Mouse (Mus musculus) heart, postnatal 0 days (tissue): ENCODE data around the gene Gba2. TPM values are rescaled to one million over a fixed set of nuclear protein-coding genes. Genes with fewer than 3 reads are reported as not detected.

Experiments used
- ATAC-seq: fragments of 200-750 bp; cut with Nextera tagmentation; 2 replicates; pipeline ENCODE4 v1.8.0; 2017; ENCODE audit warnings: low read depth, moderate number of reproducible peaks, moderate library complexity; ENCODE audit not compliant: insufficient read depth
- DNase-seq: peaks from one replicate; pipeline ENCODE4 v3.0.0-alpha.2; 2016; ENCODE audit warnings: low spot score
- H3K27ac ChIP-seq: fragments of 300-500 bp; sonication (generic); 2 replicates; pipeline ENCODE4 v1.5.1; 2014; ENCODE audit warnings: low read depth, mild to moderate bottlenecking
- H3K27me3 ChIP-seq: fragments of 300-500 bp; sonication (generic); 2 replicates; pipeline ENCODE4 v1.6.1; 2014; ENCODE audit warnings: low read length, mixed read lengths; ENCODE audit not compliant: control insufficient read depth, insufficient read depth
- H3K36me3 ChIP-seq: fragments of 300-500 bp; sonication (generic); replicated peaks from 2 replicates; pipeline ENCODE4 v1.6.1; 2014; ENCODE audit warnings: low read length, mixed read lengths; ENCODE audit not compliant: control insufficient read depth, insufficient read depth
- H3K4me1 ChIP-seq: fragments of 300-500 bp; sonication (generic); 2 replicates; pipeline ENCODE4 v1.6.1; 2014; ENCODE audit warnings: antibody characterized with exemption; ENCODE audit not compliant: control insufficient read depth, insufficient read depth
- H3K4me2 ChIP-seq: fragments of 300-500 bp; sonication (generic); 2 replicates; pipeline ENCODE4 v1.6.1; 2014; ENCODE audit warnings: low read depth, mild to moderate bottlenecking, low read length, moderate library complexity
- H3K4me3 ChIP-seq: fragments of 300-500 bp; sonication (generic); 2 replicates; pipeline ENCODE4 v1.5.1; 2014; ENCODE audit warnings: low read depth, low read length
- H3K9ac ChIP-seq: fragments of 300-500 bp; sonication (generic); replicated peaks from 2 replicates; pipeline ENCODE4 v1.6.1; 2014; ENCODE audit warnings: low read depth, low read length, mixed read lengths
- H3K9me3 ChIP-seq: fragments of 300-500 bp; sonication (generic); replicated peaks from 2 replicates; pipeline ENCODE4 v1.6.1; 2016; ENCODE audit warnings: low read length; ENCODE audit not compliant: control insufficient read depth
- CTCF ChIP-seq: IDR thresholded peaks from 2 replicates; pipeline ENCODE4 v1.5.1; 2016; ENCODE audit warnings: antibody characterized with exemption, control low read depth, low read depth
- EP300 ChIP-seq: IDR thresholded peaks from 2 replicates; pipeline ENCODE4 v1.6.1; 2016; ENCODE audit warnings: antibody characterized with exemption, low read depth
- WGBS: fragments of 180-500 bp; shearing (Covaris S2); extraction: QIAGEN DNeasy Blood & Tissue Kit; methylation state at CpG from one replicate; pipeline ENCODE4 v1.1.7; 2014; 5-methylcytosine and 5-hydroxymethylcytosine counted together
- polyA plus RNA-seq: library from polyadenylated mRNA; unstranded; fragments of >200 nt; fragmentation: Nextera tagmentation; extraction: Ambion mirVana; gene quantifications from 2 replicates; pipeline ENCODE4 v1.2.1, GENCODE M21; 2015
- total RNA-seq: library from RNA; depleted of rRNA; stranded (reverse); fragments of >200 nt; gene quantifications from 2 replicates; pipeline ENCODE4 v1.2.3, GENCODE M21; 2014; ENCODE audit warnings: low replicate concordance

Gba2 gene
- total and polyA plus RNA-seq, 2 experiments from 2014 or later, result 11.0 to 14.0 TPM

DNA sequence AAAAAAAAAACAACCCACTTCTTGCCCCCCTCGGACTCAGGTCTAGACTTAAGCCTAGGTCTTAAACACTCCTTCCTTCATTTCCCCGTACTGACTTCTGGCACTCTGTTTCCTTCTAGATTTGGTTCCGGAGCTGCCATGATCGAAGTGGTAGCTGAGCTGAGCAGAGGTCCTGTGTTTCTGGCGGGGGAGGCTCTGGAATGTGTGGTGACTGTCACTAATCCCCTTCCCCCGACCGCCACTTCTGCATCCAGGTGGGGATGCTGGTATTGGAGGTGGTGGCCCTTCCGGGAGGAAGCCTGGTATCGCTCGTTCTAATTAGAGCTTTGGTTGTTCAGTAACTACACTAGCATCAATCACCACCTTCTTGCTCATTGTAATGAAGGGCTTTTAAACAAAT, 583 bp upstream of the Gba2 start:
- 5% methylated on average over 10 of the region's 10 CpGs for WGBS
- Histone ChIP-seq H3K9me3 (no peaks in the 10 kb centered on the region), H3K9ac (peak overlapping the region; percentile 77), H3K4me3 (peak overlapping the region; percentile 80), H3K4me2 (peak overlapping the region; percentile 96), H3K36me3 (peaks cover 41% of the 10 kb centered on the region), H3K27me3 (no peaks in the 10 kb centered on the region), H3K27ac (peak overlapping the region; percentile 78), H3K4me1 (peaks cover 27% of the 10 kb centered on the region)
- TF ChIP-seq EP300 (no peak), CTCF (no peak)
- DNase-seq (no peak), ATAC-seq (no peak)

- peak overlapping the region; percentile 77 for H3K9ac ChIP-seq
- H3K9me3 ChIP-seq, result no peaks in the 10 kb centered on the region
- peaks cover 27% of the 10 kb centered on the region for H3K4me1 ChIP-seq
- H3K4me2 ChIP-seq, result peak overlapping the region; percentile 96
- TF ChIP-seq EP300, result no peak
- peaks cover 40% of the 10 kb centered on the region for H3K36me3 ChIP-seq
- no peak overlapping the region for H3K27ac ChIP-seq
- 18% methylated on average over 8 of the region's 8 CpGs for WGBS
- ATAC-seq, result no peak
- H3K4me3 ChIP-seq, result peak overlapping the region; percentile 80
- peak; percentile 9 for DNase-seq
- no peaks in the 10 kb centered on the region for H3K27me3 ChIP-seq
These were observed 1.3 kb downstream of the Gba2 start for GRCm38 (mm10) chr4:43577237-43577881.

- H3K9ac ChIP-seq, result no peak overlapping the region
- ATAC-seq (no peak), DNase-seq (no peak)
- no peak overlapping the region for H3K4me2 ChIP-seq
- 64% methylated on average over 2 of the region's 2 CpGs for WGBS
- no peaks in the 10 kb centered on the region for H3K27me3 ChIP-seq
- peaks cover 27% of the 10 kb centered on the region for H3K4me1 ChIP-seq
- no peaks in the 10 kb centered on the region for H3K9me3 ChIP-seq
- no peak overlapping the region for H3K27ac ChIP-seq
- H3K36me3 ChIP-seq, result peaks cover 40% of the 10 kb centered on the region
- TF ChIP-seq CTCF, result no peak
- no peak for TF ChIP-seq EP300
- H3K4me3 ChIP-seq, result no peak overlapping the region
These were observed 3.3 kb downstream of the Gba2 start for GRCm38 (mm10) chr4:43575356-43575755.

- TF ChIP-seq CTCF (no peak), EP300 (no peak)
- no peak overlapping the region for H3K4me2 ChIP-seq
- H3K36me3 ChIP-seq, result peaks cover 58% of the 10 kb centered on the region
- peaks cover 19% of the 10 kb centered on the region for H3K4me1 ChIP-seq
- DNase-seq, result no peak
- peak overlapping the region; percentile 9; the same call in 1 of the 2 replicates for H3K27ac ChIP-seq
- no peaks in the 10 kb centered on the region for H3K9me3 ChIP-seq
- ATAC-seq, result no peak
- no peak overlapping the region for H3K4me3 ChIP-seq
- 61% methylated on average over 4 of the region's 4 CpGs for WGBS
- H3K9ac ChIP-seq, result no peak overlapping the region
- H3K27me3 ChIP-seq, result no peaks in the 10 kb centered on the region
These were observed 5.1 kb downstream of the Gba2 start for GRCm38 (mm10) chr4:43573561-43573960.

DNA sequence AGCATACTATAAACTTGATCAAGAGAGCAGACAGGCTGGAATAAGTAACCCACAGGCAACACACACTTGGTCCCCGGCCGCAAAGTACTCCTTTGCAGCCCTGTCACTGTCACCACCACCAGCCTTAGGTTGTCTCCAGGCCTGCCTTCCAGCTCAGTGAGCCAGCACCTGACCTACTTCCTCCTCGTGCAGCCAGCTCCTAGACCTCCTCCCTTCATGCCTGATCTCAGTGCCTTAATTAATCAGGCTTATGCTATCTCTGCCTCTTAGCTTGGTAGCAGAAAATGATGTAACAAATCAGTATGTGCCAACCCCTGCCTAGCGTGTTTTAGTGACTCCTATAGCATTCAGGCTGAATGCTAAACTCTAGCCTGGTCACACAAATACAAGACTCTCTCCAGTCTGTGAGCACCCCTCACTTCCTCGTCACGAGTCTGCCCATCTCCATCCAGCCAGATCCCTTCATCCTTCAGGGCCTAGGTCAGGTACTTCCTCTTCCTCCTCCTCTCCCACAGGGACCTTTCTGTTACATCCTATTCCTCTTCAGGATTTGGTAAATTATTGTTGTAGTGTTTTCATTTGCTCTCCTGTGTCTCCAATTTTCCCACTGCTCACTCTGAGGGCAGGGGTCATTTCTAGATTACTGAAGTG, 7.2 kb downstream of the Gba2 start:
- Histone ChIP-seq H3K4me2 (no peak overlapping the region), H3K27me3 (no peaks in the 10 kb centered on the region), H3K4me3 (no peak overlapping the region), H3K27ac (no peak overlapping the region), H3K36me3 (peaks cover 78% of the 10 kb centered on the region), H3K4me1 (peaks cover 10% of the 10 kb centered on the region), H3K9me3 (no peaks in the 10 kb centered on the region), H3K9ac (no peak overlapping the region)
- DNase-seq, result no peak
- no peak for TF ChIP-seq CTCF
- no peak for TF ChIP-seq EP300
- WGBS, result 78% methylated on average over 6 of the region's 6 CpGs
- ATAC-seq, result no peak
